Mouse (Mus musculus) layer of hippocampus, adult 2 months (tissue): ENCODE measurements at regions not wholly inside any gene's neighbourhood (a gene's known extent, or its start where the extent isn't known, plus 50 kb on each side); places are given as distances from the start of the nearest gene placed in this dataset.
A peak's percentile ranks its signal among the peaks of the same experiment; 100 is the strongest.

Experiments
- DNase-seq, 2 experiments: peaks; one replicate each; pipeline ENCODE4 v3.0.0; 2022; ENCODE audit warnings: low spot score in 2 of 2
- H3K27ac ChIP-seq: fragments of 200-600 bp; 2 replicates; pipeline ENCODE4 v1.8.1; 2022
- H3K4me3 ChIP-seq: fragments of 200-600 bp; 2 replicates; pipeline ENCODE4 v1.8.1; 2022; ENCODE audit warnings: mild to moderate bottlenecking
- CTCF ChIP-seq: fragments of 200-600 bp; conservative IDR thresholded peaks from 2 replicates; pipeline ENCODE4 v1.8.1; 2022; ENCODE audit warnings: antibody characterized with exemption, mild to moderate bottlenecking, moderate library complexity

DNA sequence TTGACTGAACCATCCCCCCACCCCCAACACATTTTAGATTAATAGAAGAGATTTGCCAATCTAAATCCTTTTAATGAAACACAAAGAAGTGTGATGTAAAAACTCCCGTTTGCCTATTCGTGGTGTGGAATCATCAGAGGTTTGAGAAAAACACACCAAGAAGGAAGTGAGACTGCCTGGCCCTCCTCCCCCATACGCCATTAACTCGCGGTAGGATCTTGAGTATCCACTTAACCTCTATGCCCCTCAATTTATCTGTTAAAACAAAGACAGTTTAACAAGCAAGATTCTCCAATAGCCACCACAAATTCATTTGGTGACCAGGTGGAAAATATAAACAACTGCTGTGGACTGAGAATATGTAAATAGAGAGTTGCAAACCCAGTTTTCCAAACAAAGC lies 456.9 kb downstream of the Mdfic start:
- H3K4me3 ChIP-seq = no peak overlapping the region
- no peak for DNase-seq
- TF ChIP-seq CTCF = no peak
- H3K27ac ChIP-seq = no peak overlapping the region

DNA sequence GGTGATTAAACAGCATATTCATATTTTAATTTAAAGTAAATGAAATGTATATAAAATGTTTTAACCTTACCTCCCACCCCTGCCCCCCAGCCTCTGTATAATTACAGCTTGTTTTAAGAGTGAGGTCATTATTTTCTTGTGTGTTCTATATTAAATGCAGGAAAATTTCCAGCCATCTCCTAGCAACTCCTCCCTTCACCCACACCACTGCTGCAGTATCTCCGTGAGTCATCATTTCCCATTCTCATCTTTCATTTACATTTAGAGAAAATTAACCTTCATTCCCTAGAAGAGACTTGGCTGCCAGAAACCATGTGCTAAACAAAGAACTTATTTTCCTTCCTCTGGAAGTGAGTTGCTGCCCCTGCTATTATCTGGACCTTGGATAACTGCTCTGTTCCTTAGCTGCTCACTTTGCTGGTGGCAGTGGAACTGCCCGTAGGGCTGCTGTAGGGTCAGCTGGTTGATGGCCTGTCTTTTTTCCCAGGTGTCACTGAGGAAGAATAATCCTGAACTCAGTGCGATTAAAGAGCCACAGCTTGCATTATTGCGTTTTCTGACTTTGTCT lies 467.6 kb downstream of the Mdfic start:
- H3K27ac ChIP-seq = peak overlapping the region; percentile 68
- no peak for TF ChIP-seq CTCF
- H3K4me3 ChIP-seq = no peak overlapping the region
- peak; percentile 14 to 62 for DNase-seq

DNA sequence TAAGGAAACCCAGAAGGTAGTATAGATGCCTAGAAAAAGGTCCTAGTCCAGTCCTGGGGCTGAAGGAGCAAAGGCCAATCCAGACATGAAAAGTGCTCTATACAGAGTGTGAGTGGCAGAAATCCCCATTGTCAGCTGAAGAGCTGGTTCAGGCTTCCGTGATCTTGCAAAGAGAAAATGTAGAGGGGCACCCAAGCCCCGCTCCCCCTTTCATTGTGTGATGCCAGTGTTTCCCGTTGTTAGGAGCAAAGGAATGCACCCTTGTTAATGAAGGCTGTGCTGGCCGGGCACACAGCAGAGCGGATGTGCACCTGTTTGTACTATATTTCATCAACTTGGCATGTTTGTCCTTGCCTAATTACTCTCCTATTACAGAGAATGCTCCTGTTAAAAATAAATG lies 492.5 kb downstream of the Mdfic start:
- no peak overlapping the region for H3K4me3 ChIP-seq
- no peak for TF ChIP-seq CTCF
- no peak overlapping the region for H3K27ac ChIP-seq
- no peak for DNase-seq

GRCm38 (mm10) chr6:16213635-16214034 lies 493.2 kb downstream of the Mdfic start:
- no peak for TF ChIP-seq CTCF
- Histone ChIP-seq H3K27ac (no peak overlapping the region), H3K4me3 (no peak overlapping the region)
- DNase-seq = peak in 1 of 2 experiments; percentile 2

- peak; percentile 80 for TF ChIP-seq CTCF
- peak; percentile 44 to 58 for DNase-seq
- no peak overlapping the region for H3K27ac ChIP-seq
- H3K4me3 ChIP-seq = no peak overlapping the region
Observed at GRCm38 (mm10) chr6:16221002-16221627, 500.7 kb downstream of the Mdfic start.
